Mouse (Mus musculus) retina, adult 2 months (tissue): ENCODE measurements at regions not wholly inside any gene's neighbourhood (a gene's known extent, or its start where the extent isn't known, plus 50 kb on each side); places are given as distances from the start of the nearest gene placed in this dataset.

ENCODE experiments used
- DNase-seq: peaks from one replicate; pipeline ENCODE4 v3.0.0-alpha.2; 2012; ENCODE audit warnings: low read depth, low spot score

DNA sequence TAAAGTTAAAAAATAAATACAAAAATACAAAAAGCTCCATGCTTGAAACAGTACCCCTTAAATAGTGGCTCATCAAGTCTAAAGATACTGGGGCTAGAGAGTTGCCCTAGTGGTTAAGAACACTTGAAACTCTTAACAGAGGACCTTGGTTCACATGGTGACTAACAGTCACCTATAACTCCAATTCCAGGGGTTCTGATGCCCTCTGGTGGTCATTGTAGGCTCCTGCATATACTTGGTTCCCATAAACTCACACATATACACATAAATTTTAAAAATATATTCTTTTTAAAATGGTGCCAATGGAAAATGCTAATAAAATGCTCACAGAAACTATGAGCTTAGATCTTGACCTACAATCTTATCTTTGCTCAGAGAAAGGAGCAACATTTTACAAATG, 286.4 kb downstream of the Pdcd6ip start:
- DNase-seq: no peak

DNA sequence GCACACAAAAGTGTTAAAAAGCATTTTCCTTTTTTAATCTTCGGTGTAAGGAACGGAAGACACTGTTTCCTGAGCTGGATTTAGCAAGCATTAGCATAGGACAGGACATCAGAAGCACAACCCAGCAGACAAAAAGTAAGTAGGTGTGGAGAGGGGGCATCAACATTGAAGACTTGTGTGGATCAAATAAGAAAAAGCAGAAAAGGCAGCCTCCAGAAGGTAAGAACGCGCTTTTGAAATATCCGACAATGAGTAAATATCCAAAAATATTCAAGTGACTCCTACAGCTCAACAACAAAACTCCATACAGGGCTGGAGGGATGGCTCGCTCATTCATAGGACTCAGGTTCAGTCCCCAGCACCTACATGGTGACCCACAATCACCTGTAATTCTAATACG, 286.9 kb downstream of the Pdcd6ip start:
- DNase-seq: no peak

DNA sequence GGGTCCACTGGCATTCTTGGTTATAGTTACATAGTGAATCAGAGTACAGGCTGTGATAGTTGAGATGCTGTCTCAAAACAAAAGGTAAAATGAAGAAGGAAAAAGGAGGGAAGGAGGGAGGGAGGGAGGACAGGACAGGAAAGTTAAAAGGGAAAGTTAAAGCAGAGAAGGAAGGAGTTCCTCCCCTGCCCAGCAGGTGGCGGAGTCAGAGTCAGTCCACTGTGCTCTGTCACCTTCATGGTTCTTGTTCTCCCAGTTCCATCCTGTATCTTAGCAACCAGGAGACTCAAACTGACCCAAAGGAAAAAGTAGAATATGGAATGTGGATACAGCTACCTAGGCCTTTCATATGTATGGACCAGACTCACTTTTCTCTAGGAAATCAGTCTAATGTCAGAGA, 288.3 kb downstream of the Pdcd6ip start:
- DNase-seq: no peak

DNA sequence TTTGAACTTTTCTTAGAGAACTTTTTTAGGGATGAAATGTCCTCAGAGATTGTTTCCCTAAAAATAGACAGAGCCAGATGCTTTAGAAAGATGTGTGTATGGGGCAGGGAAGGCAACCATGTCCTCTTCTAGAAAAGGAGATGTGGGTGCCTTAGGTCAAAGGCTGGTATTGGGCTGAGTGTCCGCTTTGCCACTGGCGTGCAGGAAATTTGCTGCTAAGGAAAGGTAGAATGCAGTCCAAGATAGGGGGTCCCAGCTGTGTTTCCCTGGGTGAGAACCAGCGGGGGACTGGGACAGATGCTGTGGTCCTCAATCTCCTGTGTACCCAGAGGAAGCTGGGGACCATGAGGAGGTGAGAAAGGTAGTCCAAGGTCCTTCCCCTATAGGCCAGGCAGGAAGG, 291.0 kb downstream of the Pdcd6ip start:
- no peak for DNase-seq

DNA sequence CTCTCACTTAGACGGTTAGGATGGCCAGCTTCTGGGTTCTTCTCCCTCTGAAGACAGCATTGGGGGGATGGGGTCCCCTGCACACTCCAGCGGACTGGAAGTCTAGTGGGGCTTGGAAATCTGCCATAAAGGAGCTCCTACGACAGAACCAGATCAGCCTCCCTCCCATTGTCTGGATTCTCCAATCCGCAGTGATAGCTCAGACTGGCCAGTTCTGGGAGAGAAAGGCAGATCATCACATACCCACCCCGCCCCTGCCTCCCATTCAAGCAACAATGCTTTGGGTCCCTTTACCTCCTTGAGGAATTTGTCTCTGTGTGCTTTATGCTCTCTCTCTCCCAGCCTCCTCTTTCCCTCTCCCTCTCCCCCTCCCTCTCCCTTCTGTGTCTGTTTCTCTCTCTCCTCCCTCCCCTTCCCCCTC, 292.5 kb downstream of the Pdcd6ip start:
- DNase-seq: no peak

DNA sequence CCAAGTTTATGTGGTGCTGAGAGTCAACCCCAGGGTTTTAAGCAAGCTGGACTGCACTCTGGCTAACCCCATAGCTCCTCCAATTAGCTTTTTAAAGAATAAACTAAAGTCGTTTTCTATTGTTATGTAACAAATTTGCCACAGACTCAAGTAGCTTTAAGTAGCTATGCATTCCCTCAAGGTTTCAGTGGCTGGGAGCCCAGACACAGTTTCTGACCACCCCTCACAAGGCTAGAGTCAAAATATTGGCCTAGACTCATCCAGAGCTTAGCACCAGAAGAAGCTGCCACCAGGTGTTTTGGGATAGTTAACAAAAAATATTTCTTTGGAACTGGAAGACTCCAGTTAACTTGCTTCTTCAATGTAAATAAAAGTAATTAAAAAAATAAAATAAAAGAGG, 293.4 kb downstream of the Pdcd6ip start:
- DNase-seq: no peak

DNA sequence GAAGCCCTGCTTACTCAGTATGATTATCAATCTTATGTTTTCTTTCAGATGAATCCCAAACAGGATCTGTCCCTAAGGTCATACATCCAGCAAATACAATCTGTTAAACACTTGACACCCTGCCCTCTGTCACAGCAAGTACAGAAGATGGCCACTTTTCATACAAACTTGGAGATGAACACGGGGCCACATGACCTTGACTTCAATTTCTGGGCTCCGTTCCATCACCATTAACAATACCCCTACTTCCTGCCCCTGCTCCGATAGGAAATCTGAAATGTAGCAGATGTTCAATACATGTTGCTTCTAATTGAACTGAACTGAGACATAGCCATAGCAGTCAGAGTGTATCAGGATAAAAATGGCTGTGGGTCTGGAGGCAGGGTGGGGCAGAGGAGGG, 294.2 kb downstream of the Pdcd6ip start:
- no peak for DNase-seq

DNA sequence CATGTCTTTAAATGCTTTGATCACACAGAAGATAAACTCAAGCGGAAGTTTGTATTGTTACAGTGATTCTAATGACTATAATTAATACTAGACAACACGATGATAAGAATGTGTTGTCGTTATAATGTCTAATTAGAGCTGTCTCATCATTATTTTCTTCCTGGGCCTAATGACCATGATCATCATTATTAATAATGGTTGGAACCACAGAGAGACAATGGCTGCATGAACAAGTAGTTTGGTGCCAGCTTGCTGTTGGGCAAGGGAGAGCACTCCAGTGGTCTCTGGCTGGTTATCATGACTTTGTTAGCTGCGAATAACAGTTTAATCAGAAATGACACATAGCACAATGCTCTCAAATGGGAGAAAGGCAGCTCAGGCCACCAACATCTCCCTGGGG, 296.4 kb downstream of the Pdcd6ip start:
- DNase-seq: no peak

DNA sequence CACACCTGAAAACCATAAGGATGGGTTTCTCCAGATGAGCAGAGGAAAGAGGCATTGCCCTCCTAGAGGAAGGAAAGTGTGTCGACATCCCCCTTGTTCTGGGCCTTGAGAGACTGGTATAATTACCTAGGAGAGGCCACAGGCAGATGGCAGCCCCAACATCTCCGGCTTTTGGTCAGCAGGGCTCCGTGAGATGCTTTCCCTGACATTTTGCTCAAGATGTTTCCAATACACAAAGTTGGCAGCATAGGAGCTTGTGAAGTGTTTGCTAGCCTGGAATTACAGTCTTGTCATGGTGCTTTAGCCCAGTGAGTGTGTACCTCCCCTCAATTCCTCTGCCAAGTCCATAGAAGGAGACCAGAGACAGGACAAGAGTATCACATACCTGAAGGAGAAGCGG, 299.5 kb downstream of the Pdcd6ip start:
- DNase-seq: no peak

DNA sequence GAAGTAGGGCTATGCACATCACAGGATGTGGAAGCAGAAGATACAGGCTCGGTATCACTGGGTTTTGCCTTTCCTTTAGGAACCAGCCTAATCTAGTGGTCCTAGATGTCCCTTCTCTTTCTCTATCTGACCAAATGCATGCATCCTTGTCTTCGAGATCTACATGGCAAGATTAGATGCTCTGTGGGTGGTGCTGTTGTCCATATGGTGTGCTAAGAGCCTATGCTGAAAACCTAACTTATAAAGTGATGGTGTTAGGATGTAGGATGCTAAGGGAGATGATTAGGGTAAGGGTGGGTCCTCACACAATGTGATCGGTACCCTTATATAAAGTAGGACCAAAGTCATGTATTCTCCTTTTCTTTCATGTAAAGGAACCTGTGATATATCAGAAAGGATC, 313.7 kb downstream of the Pdcd6ip start:
- DNase-seq: no peak

DNA sequence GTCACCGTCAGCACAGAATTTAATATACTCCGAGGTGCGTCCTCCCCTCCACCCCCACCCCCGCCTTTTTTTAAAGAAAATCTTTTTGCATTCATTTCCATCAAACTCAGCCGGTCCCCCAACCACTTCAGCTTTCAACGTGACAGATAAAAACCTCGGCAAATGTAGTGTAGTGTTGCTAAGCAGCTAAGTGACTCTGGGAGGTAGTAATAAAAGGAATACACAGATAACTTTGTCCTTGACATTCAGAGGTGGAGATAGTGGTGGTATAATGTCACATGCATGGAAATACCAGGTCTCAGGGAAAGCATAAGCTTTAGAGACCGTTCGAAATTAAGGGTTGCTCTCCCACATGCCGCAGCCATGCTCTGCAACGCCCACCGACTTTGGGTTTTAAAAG, 320.7 kb downstream of the Pdcd6ip start:
- DNase-seq: no peak

DNA sequence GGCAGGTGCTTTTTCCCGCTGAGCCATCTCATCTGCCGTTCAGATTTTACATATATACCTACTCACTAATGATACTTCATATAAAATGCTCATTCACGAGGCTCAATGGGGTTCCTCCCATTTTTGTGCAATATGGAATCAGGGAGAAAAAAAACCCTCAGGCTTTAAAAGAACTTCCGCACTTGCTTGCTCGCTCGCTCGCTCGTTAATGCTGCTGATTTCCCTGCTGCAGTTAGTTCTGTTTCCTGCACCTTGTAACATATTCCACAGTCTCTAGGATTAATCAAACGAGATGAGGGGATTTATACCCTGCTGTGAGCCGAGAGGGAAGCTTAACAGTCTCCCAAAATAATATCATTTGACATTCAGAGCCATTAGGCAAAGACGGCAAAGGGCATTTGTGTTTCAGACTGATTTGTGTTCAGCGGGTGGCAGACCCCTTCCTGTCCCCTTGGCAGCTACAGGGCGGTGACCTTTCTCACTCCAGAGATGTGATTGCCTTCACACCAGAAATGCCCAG, 326.4 kb downstream of the Pdcd6ip start:
- DNase-seq: no peak

DNA sequence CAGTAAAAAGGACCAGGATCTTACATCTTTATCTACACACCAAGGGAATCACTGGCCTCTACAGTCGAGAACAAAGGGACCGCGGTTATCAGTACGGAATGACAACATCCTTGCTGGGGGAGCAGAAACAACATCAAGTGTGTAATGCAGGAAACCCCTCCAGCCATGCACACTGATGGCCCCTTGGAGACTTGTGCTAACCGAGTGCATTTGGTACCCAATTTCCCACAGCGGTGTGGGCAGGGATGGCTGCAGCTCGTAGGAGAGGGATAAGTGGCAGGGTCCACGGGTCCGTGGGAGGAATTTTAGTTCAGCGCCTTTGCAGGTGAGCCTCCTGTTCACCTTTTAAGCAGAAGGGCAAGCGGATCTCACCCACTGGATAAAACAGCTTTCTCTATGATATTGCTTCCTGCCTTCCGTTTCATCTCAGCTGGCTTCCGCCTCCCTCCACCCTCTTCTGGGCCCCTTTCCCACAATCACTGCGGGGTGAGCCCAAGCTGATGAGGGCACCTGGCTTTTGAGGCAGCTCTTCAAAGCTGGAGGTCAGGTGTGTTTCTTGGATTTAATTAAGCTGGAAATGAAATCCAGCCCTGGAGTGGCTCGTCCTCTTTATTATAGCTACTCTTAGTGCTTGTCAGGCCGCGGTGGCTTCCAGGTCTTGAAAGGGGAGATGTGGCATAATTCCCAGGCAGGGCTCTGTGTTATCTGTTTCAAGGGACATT, 327.5 kb downstream of the Pdcd6ip start:
- DNase-seq: no peak

DNA sequence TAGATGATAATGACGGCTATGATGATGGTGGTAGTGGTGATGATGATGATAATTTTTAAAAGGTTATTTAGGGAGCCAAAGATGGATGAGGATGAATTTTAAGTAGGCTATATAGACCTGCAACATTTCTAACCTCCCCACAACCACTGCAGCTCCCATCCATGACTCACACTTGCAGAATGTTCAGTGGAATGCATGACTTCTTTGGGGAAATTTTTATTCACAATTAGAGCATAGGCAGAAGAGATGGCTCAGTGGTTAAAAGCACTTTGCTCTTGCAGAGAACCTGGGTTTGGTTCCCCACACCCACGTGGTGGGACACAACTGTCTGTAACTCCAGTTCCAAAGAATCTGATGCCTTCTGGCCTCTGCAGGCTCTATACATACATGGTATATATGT, 329.5 kb downstream of the Pdcd6ip start:
- no peak for DNase-seq

DNA sequence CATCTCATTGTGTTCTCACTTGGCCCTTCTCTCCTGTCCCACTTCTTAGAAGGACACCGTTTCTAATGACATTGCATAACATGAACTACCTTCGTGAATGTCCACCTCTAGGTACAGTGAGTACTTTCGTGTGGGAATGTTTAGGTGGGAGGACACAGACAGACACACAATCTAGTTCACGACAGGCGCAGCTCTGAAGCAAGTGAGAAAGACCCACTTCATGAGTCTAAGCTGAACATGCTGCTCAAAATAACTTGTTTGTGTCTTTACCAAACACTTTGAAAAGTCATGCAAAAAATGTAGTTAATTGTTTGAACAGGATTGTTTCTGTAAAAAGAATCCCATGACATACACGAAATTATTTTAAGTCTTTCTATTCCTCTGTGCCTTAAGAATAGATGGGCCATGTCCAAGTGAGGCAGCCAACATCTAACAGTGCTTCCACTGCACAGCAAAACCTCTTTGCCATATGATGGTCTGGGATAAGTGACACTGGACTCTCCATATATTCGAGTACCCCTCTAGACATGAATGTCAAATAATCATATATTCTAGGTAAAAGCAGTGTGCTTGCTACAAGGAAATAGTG, 336.2 kb downstream of the Pdcd6ip start:
- no peak for DNase-seq

DNA sequence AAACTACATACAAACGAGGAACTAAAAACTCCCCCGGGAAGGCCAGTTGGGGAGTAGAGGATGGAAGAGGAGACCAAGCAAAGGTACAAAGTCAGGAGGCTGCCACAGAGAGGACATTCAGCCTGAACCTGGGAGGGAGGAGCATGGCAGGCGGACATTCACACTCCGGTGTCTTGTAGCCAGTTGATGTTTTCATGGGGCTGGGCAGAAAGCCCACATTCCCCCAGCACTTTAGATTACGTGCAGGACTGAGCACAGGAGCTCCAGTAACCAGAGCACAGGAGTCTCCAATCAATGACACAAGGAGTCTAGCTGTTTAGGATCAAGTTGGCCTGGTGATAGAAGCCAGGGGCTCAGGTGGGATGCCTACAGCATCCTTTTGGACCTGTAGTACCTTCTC, 360.1 kb downstream of the Pdcd6ip start:
- DNase-seq: no peak

DNA sequence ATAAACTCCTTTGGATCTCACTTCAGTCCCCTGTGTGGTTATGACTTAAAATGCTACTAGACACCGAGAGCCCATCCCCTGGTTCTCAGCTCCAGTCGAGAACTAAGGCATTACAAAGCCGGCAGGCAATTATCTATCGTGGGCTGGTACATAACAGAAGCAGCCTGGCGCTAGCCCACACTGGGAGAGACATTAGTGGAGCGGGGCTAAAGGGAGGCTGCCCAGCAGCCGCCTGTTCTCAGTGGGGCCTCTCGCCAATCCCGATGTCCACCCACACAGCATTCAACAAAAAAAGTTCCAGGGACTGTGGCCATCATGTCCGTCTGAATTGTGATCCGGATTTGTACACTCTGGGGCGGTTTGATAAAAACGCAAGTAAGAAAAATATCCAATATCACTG, 361.5 kb downstream of the Pdcd6ip start:
- no peak for DNase-seq

DNA sequence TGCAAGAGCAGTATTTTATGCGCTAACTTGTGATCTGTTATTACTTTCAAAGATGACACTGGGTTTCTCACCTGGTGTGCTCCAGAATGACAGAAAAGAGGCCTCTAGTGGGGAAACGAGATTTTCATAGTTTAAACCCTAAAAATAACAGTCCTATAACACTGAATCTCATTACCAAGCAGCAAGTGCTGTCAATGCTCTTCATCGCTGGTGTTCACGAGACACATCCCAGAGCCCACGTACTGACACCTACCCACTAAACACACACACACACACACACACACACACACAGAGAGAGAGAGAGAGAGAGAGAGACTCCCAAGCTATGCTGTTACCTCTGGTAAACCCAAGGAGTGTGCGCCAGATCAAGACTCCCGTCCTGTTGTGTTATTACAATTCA, 365.9 kb downstream of the Pdcd6ip start:
- DNase-seq: no peak

DNA sequence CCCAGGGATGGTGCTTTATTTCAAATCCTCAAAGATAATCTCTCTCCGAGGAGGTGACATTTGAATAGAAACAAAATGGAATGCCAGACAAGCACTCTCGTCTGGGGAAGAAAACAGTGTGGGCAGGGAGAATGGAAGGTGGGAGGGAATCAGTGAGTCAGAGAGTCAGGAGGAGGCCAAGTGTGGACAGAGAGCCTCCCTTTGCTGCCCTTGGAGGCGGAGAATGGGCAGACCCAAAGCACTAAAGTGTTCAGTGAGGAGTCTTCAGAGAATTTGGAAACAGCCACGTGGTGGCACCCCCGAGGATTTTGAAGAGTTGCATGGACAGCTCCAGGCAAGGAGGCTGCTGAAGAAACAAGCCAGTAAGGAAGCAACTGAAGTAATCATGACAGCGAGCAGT, 367.2 kb downstream of the Pdcd6ip start:
- no peak for DNase-seq

DNA sequence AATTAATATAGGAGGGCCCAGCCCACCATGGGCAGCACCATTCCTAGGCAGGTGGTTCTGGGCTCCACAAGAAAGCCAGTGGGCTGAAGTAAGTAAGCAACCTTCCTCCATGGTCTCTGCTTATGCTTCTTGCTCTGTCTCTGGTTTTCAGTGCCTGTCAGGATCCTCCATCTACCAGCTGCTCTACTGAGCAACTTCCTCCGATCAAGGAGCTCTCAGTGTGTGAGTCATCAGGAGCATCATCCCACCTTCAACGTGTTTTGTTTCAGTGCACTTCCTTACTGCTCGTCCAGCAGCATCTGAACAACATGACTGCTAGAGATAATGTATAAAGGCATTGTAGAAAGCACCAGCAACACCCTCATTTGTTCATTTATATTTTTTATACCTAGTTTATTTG, 368.0 kb downstream of the Pdcd6ip start:
- no peak for DNase-seq

DNA sequence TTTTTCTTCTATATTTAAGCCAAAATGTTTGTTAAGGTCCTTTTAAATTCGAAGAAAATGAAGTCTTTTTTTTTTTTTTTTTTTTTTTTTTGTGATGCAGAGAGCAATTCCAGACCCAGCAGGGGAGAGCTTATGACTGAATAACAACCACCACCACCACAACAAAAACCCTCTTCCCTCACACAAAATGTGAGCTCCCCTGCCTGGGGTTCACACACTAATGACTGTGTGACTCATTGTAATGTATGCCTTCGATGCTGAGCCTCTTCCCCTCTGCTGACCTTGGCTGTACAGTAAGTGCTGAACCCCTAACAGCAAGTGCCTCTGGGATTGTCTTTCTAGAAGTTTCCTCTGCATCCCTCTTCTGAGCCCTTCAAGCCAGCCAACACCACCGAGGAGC, 383.6 kb downstream of the Pdcd6ip start:
- no peak for DNase-seq

DNA sequence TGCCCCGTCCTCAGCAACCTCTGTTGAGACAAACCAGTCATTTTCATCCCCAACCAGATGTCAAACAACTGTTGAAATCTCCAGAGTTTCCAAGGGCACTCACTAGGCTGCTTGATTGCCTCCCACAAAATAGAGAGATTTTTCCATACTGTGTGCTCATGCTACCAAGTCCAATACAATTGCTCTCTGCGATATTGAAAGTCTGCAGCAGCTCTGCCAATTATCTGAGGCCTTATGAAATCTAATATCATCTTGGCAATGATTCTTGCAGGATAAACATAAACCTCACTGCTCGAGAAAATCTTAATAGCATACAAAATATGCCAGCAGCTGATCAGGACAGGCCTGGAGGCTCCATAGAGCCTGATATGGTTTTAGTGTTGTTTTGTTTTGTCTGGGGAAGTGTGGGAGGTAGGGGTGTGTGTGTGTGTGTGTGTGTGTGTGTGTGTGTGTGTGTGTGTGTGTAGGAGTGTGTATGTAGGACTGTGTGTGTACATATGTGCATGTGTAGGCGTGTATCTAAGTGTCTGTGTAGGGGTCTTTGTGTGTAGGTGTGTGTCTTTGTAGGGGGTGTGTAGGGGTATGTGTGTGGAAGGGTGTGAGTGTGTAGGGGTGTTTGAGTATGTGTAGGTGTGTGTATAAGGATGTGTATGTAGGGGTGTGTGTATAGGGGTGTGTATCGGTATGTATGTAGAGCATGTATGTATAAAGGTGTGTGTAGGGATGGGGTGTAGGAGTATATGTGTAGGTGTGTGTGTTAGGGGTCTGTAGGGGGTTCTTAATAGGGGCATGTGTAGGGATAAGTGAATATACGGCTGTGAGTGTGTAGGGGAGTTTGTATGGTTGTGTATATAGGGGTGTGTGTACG, 398.1 kb downstream of the Pdcd6ip start:
- no peak for DNase-seq

DNA sequence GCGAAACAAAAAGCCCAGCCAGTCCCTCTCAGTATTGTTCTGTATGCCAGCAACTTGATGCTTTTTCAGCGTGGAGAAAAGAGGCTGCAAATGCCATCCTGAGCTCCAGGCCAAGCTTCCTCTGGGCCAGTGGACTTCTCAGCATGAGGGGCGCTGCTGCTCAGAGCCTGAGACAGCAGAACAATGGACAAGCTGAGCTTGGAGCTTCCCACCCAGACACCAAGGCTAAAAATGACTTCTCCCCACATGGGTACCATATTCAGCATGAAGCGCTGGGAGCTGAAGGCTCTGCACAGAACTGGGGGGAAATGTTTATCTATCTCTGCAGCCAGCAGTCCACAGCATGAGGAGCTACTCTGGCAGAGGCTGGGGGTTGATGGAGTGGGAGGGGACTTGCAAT, 402.3 kb downstream of the Pdcd6ip start:
- no peak for DNase-seq
